Mouse (Mus musculus) layer of hippocampus, postnatal 10 days (tissue): Measurements from ENCODE around the gene Marc1. TPM values are rescaled to one million over a fixed set of nuclear protein-coding genes. Genes with fewer than 3 reads are reported as not detected.

Experiments
- DNase-seq, 2 experiments: peaks; one replicate each; pipeline ENCODE4 v3.0.0; 2021; ENCODE audit warnings: low spot score in 2 of 2
- microRNA-seq, 2 experiments: library from miRNA; unstranded; fragments of <30 nt; microRNA quantifications; one replicate each; pipeline ENCODE4 v1.2.0; 2021
- total RNA-seq, 2 experiments: library from RNA; stranded (reverse); gene quantifications; 2 replicates each; pipeline ENCODE4 v1.2.3; 2021

Marc1 gene
- total RNA-seq, 2 experiments from 2014 or later: not detected

GRCm38 (mm10) chr1:184771202-184771890 is 39.8 kb downstream of the Marc1 start:
- DNase-seq: peak; percentile 78 to 81

GRCm38 (mm10) chr1:184763866-184764265 is 47.2 kb downstream of the Marc1 start:
- no peak for DNase-seq

GRCm38 (mm10) chr1:184762941-184763340 is 48.2 kb downstream of the Marc1 start:
- DNase-seq: no peak

- no peak for DNase-seq
Measured at GRCm38 (mm10) chr1:184761988-184762387, 49.1 kb downstream of the Marc1 start.

- DNase-seq: no peak
Measured at GRCm38 (mm10) chr1:184752671-184753070, 58.4 kb downstream of the Marc1 start.

- DNase-seq: no peak
Measured at GRCm38 (mm10) chr1:184750114-184750664, 60.9 kb downstream of the Marc1 start.

- no peak for DNase-seq
Measured at GRCm38 (mm10) chr1:184748692-184749152, 62.4 kb downstream of the Marc1 start.

GRCm38 (mm10) chr1:184737876-184738479 is 73.1 kb downstream of the Marc1 start:
- peak; percentile 62 to 73 for DNase-seq

- no peak for DNase-seq
Measured at GRCm38 (mm10) chr1:184737228-184737627, 73.9 kb downstream of the Marc1 start.

Small RNA genes within 50 kb of the gene (microRNA-seq; reads per million reads assigned to microRNA genes)
- gene Mir1981: 437 to 540 reads per million in 2 experiments

Other genes with a start within 250 kb of the Marc1 start
- 1 to 10 TPM; 1.0 to 1.4 TPM for gene Hlx, start 78.7 kb downstream of the Marc1 start, total RNA-seq
- gene Marc2, start 35.1 kb upstream of the Marc1 start, total RNA-seq: 100 to 1,000 TPM in 1 of 2 experiments, 10 to 100 TPM in 1; 96.2 to 109 TPM
- gene C130074G19Rik, start 71.9 kb upstream of the Marc1 start, total RNA-seq: 10 to 100 TPM; 12.6 to 14.9 TPM
- gene Mark1, start 188.3 kb upstream of the Marc1 start, total RNA-seq: 10 to 100 TPM; 59.7 to 64.4 TPM